Mouse (Mus musculus): Measurements from ENCODE around the gene Rasal3. TPM values are rescaled to one million over a fixed set of nuclear protein-coding genes. Genes with fewer than 3 reads are reported as not detected.
A peak's percentile ranks its signal among the peaks of the same experiment; 100 is the strongest.

The Rasal3 gene
- polyA plus RNA-seq (2015; fragmentation: Nextera tagmentation; extraction: Ambion mirVana) = 1.2 and 1.5 TPM in 2 replicates

- no peaks in the 10 kb centered on the region for H3K36me3 ChIP-seq
- no peak within 1 kb of the TSS for H3K27ac ChIP-seq
- no peak for ATAC-seq (ENCODE audit: insufficient number of reproducible peaks, insufficient read depth, low FRiP score, low TSS enrichment, low read depth)
- no peak within 1 kb of the TSS for H3K4me3 ChIP-seq
- no peak within 1 kb of the TSS for H3K9ac ChIP-seq
- no peaks in the 10 kb centered on the region for H3K9me3 ChIP-seq
- 75% methylated on average over 8 of the region's 8 CpGs for WGBS
- no peaks in the 10 kb centered on the region for H3K4me1 ChIP-seq
- peaks cover 12% of the 10 kb centered on the region for H3K27me3 ChIP-seq
- H3K4me2 ChIP-seq = no peak within 1 kb of the TSS
These were observed at the start of gene Rasal3 for GRCm38 (mm10) chr17:32403417-32403816. Gene Rasal3 (minus strand): TSS chr17:32403583.

- Histone ChIP-seq H3K36me3 (no peaks in the 10 kb centered on the region), H3K27ac (no peak within 1 kb of the TSS), H3K9ac (peak within 1 kb of the TSS; percentile 51), H3K9me3 (no peaks in the 10 kb centered on the region), H3K4me1 (peaks cover 8% of the 10 kb centered on the region; the same call in 1 of the 2 replicates), H3K4me2 (peak within 1 kb of the TSS; percentile 65), H3K27me3 (peaks cover 22% of the 10 kb centered on the region), H3K4me3 (peak within 1 kb of the TSS; percentile 40)
- 2% methylated on average over 19 of the region's 19 CpGs for WGBS
- ATAC-seq (ENCODE audit: insufficient number of reproducible peaks, insufficient read depth, low FRiP score, low TSS enrichment, low read depth) = no peak
These were observed 49.1 kb upstream of the Rasal3 start, which contains the start of gene Cyp4f39 for GRCm38 (mm10) chr17:32452482-32452881. Gene Cyp4f39 (plus strand): TSS chr17:32452723.

GRCm38 (mm10) chr17:32450844-32451537 is 47.6 kb upstream of the Rasal3 start:
- Histone ChIP-seq H3K27me3 (peaks cover 22% of the 10 kb centered on the region), H3K9me3 (peaks cover 4% of the 10 kb centered on the region; the same call in 1 of the 2 replicates), H3K36me3 (no peaks in the 10 kb centered on the region), H3K4me1 (peaks cover 8% of the 10 kb centered on the region; the same call in 1 of the 2 replicates), H3K27ac (no peak overlapping the region), H3K4me2 (no peak overlapping the region), H3K9ac (no peak overlapping the region), H3K4me3 (no peak overlapping the region)
- ATAC-seq (ENCODE audit: insufficient number of reproducible peaks, insufficient read depth, low FRiP score, low TSS enrichment, low read depth) = no peak
- WGBS = 35% methylated on average over 2 of the region's 2 CpGs

- Histone ChIP-seq H3K4me2 (no peak overlapping the region), H3K4me3 (no peak overlapping the region), H3K27ac (no peak overlapping the region), H3K9me3 (peaks cover 4% of the 10 kb centered on the region; the same call in 1 of the 2 replicates), H3K27me3 (peaks cover 21% of the 10 kb centered on the region), H3K9ac (no peak overlapping the region), H3K4me1 (peaks cover 8% of the 10 kb centered on the region; the same call in 1 of the 2 replicates), H3K36me3 (no peaks in the 10 kb centered on the region)
- 97% methylated on average over 1 of the region's 1 CpGs for WGBS
- no peak for ATAC-seq (ENCODE audit: insufficient number of reproducible peaks, insufficient read depth, low FRiP score, low TSS enrichment, low read depth)
These were observed 45.7 kb upstream of the Rasal3 start for GRCm38 (mm10) chr17:32449042-32449441.

GRCm38 (mm10) chr17:32447195-32447594 is 43.8 kb upstream of the Rasal3 start:
- Histone ChIP-seq H3K4me2 (no peak overlapping the region), H3K9me3 (peaks cover 4% of the 10 kb centered on the region; the same call in 1 of the 2 replicates), H3K4me1 (peaks cover under 1% of the 10 kb centered on the region; the same call in 1 of the 2 replicates), H3K27ac (no peak overlapping the region), H3K9ac (no peak overlapping the region), H3K36me3 (no peaks in the 10 kb centered on the region), H3K27me3 (peaks cover 8% of the 10 kb centered on the region; the same call in 1 of the 2 replicates), H3K4me3 (no peak overlapping the region)
- no peak for ATAC-seq (ENCODE audit: insufficient number of reproducible peaks, insufficient read depth, low FRiP score, low TSS enrichment, low read depth)

- WGBS = 63% methylated on average over 5 of the region's 5 CpGs
These were observed 41.6 kb upstream of the Rasal3 start for GRCm38 (mm10) chr17:32445016-32445415.

GRCm38 (mm10) chr17:32443245-32443644 is 39.9 kb upstream of the Rasal3 start:
- H3K27ac ChIP-seq = no peak overlapping the region
- H3K9me3 ChIP-seq = peaks cover 4% of the 10 kb centered on the region; the same call in 1 of the 2 replicates
- H3K4me3 ChIP-seq = no peak overlapping the region
- no peak overlapping the region for H3K4me2 ChIP-seq
- no peaks in the 10 kb centered on the region for H3K36me3 ChIP-seq
- ATAC-seq (ENCODE audit: insufficient number of reproducible peaks, insufficient read depth, low FRiP score, low TSS enrichment, low read depth) = no peak
- no peaks in the 10 kb centered on the region for H3K4me1 ChIP-seq
- H3K9ac ChIP-seq = no peak overlapping the region
- 0 out of 2 replicates have a peak, but pooled peaks cover 11% of the 10 kb centered on the region for H3K27me3 ChIP-seq
- 80% methylated on average over 6 of the region's 6 CpGs for WGBS

More at GRCm38 (mm10) chr17:32445016-32445415, 41.6 kb upstream of the Rasal3 start:
- Histone ChIP-seq H3K9ac (no peak overlapping the region), H3K27ac (no peak overlapping the region), H3K4me1 (no peaks in the 10 kb centered on the region), H3K9me3 (peaks cover 4% of the 10 kb centered on the region; the same call in 1 of the 2 replicates), H3K36me3 (no peaks in the 10 kb centered on the region), H3K27me3 (0 out of 2 replicates have a peak, but pooled peaks cover 11% of the 10 kb centered on the region), H3K4me2 (no peak overlapping the region), H3K4me3 (no peak overlapping the region)
- ATAC-seq (ENCODE audit: insufficient number of reproducible peaks, insufficient read depth, low FRiP score, low TSS enrichment, low read depth) = no peak

- H3K36me3 ChIP-seq = no peaks in the 10 kb centered on the region
- no peak overlapping the region for H3K4me3 ChIP-seq
- no peaks in the 10 kb centered on the region for H3K9me3 ChIP-seq
- H3K27me3 ChIP-seq = 0 out of 2 replicates have a peak, but pooled peaks cover 7% of the 10 kb centered on the region
- no peak overlapping the region for H3K27ac ChIP-seq
- no peak overlapping the region for H3K4me2 ChIP-seq
- no peaks in the 10 kb centered on the region for H3K4me1 ChIP-seq
- ATAC-seq (ENCODE audit: insufficient number of reproducible peaks, insufficient read depth, low FRiP score, low TSS enrichment, low read depth) = no peak
- no peak overlapping the region for H3K9ac ChIP-seq
- 87% methylated on average over 4 of the region's 4 CpGs for WGBS
These were observed 33.7 kb upstream of the Rasal3 start for GRCm38 (mm10) chr17:32437106-32437505.

GRCm38 (mm10) chr17:32435151-32435550 is 31.8 kb upstream of the Rasal3 start:
- Histone ChIP-seq H3K27me3 (no peaks in the 10 kb centered on the region), H3K9me3 (no peaks in the 10 kb centered on the region), H3K36me3 (no peaks in the 10 kb centered on the region), H3K27ac (no peak overlapping the region), H3K4me2 (no peak overlapping the region), H3K4me3 (no peak overlapping the region), H3K4me1 (no peaks in the 10 kb centered on the region), H3K9ac (0 out of 2 replicates have a peak overlapping the region, but pooled peaks have one; percentile 27)
- WGBS = 69% methylated on average over 5 of the region's 5 CpGs
- ATAC-seq (ENCODE audit: insufficient number of reproducible peaks, insufficient read depth, low FRiP score, low TSS enrichment, low read depth) = no peak

- no peaks in the 10 kb centered on the region for H3K36me3 ChIP-seq
- no peak overlapping the region for H3K9ac ChIP-seq
- H3K27me3 ChIP-seq = no peaks in the 10 kb centered on the region
- H3K9me3 ChIP-seq = no peaks in the 10 kb centered on the region
- H3K27ac ChIP-seq = no peak overlapping the region
- no peaks in the 10 kb centered on the region for H3K4me1 ChIP-seq
- WGBS = 77% methylated on average over 4 of the region's 4 CpGs
- no peak overlapping the region for H3K4me3 ChIP-seq
- ATAC-seq (ENCODE audit: insufficient number of reproducible peaks, insufficient read depth, low FRiP score, low TSS enrichment, low read depth) = no peak
- no peak overlapping the region for H3K4me2 ChIP-seq
These were observed 30.9 kb upstream of the Rasal3 start for GRCm38 (mm10) chr17:32434324-32434723.

GRCm38 (mm10) chr17:32431972-32432371 is 28.6 kb upstream of the Rasal3 start:
- no peak overlapping the region for H3K4me2 ChIP-seq
- WGBS = 62% methylated on average over 3 of the region's 3 CpGs

GRCm38 (mm10) chr17:32426610-32427009 is 23.2 kb upstream of the Rasal3 start:
- Histone ChIP-seq H3K9ac (no peak overlapping the region), H3K4me3 (no peak overlapping the region), H3K27ac (no peak overlapping the region), H3K9me3 (no peaks in the 10 kb centered on the region), H3K4me1 (no peaks in the 10 kb centered on the region), H3K27me3 (peaks cover 6% of the 10 kb centered on the region; the same call in 1 of the 2 replicates), H3K36me3 (no peaks in the 10 kb centered on the region), H3K4me2 (no peak overlapping the region)
- no peak for ATAC-seq (ENCODE audit: insufficient number of reproducible peaks, insufficient read depth, low FRiP score, low TSS enrichment, low read depth)

More at GRCm38 (mm10) chr17:32431972-32432371, 28.6 kb upstream of the Rasal3 start:
- H3K36me3 ChIP-seq = no peaks in the 10 kb centered on the region
- no peak overlapping the region for H3K27ac ChIP-seq
- H3K9me3 ChIP-seq = no peaks in the 10 kb centered on the region
- H3K4me3 ChIP-seq = no peak overlapping the region
- 0 out of 2 replicates have a peak, but pooled peaks cover 6% of the 10 kb centered on the region for H3K27me3 ChIP-seq
- no peak overlapping the region for H3K9ac ChIP-seq
- ATAC-seq (ENCODE audit: insufficient number of reproducible peaks, insufficient read depth, low FRiP score, low TSS enrichment, low read depth) = no peak
- no peaks in the 10 kb centered on the region for H3K4me1 ChIP-seq

Data from embryonic facial prominence, embryonic 13.5 days (tissue).